Mouse (Mus musculus): ENCODE measurements around the gene Ubr7. TPM values are rescaled to one million over a fixed set of nuclear protein-coding genes. Genes with fewer than 3 reads are reported as not detected.

The Ubr7 gene
- 10 to 100 TPM; 31.6 to 32.5 TPM for total RNA-seq (2021)
- long read RNA-seq, transcript Ubr7-201 (11 exons, 3,261 nt) = major isoform, 39 of 62 reads
- long read RNA-seq, partial matches to known transcripts = 19 of 62 reads
- long read RNA-seq, other reads (novel, unspliced or antisense) = 4 of 62 reads

DNA sequence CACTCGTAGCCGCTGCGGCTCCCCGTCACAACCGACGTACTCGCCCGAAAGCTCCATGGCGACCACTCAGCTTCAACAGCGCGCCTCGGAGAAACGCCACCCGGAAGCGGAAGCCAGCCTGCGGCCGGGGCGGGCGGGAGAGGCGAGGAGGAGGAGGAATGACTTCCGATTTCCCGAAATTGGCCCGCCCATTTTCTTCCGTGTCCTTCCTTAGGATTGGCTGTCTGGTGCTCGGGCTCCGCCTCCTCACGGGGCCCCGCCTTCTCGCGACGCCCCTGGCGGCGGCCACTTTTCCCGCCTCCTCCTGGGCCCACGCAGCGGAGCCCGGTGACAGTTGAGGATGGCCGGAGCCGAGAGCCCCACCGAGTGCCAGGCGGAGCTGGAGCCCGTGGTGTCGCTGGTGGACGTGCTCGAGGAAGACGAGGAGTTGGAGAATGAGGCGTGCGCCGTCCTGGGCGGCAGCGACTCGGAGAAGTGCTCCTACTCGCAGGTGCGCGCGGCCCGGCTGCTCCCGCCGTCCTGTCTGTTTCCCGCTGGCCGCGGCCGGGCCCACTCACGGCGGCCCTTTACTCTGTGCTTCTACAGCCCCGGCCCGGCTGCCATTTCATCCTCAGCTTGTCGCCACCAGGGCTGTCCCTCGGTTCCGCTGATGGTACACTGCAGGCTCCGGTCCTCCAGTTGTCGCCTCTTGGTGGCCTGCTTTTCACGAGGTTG is at the start of gene Ubr7, which contains the start of the genes Gm28051 and Gon7:
Gene Ubr7 (plus strand): TSS at position 279 of the 714 bp plus-strand sequence.
Gene Gm28051 (minus strand): TSS at position 77 of the 714 bp plus-strand sequence.
Gene Gon7 (minus strand): TSS at position 115 of the 714 bp plus-strand sequence.
- DNase-seq (ENCODE audit: low spot score in 2 of 2) = peak; percentile 96 to 97

DNA sequence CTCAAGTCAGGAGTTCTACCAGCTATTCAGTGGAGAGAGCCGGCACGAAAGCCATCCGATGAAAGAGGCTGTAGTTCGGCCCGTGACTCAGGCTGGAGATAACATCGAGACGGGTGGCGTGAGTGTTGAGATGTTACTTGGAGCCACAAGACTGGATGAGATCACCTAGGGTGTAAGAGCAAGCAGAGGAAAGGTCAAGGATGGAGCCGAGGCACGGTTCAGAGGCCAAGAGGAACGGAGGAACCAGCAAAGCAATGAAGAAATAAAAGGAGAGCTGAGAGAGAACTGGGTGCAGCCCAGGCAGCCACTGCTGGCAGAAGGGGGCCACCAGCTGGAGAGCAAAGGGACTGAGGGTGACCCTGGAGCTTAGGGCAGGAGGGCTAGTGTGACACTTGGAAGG is 49.5 kb upstream of the Ubr7 start:
- DNase-seq (ENCODE audit: low spot score in 2 of 2) = no peak

DNA sequence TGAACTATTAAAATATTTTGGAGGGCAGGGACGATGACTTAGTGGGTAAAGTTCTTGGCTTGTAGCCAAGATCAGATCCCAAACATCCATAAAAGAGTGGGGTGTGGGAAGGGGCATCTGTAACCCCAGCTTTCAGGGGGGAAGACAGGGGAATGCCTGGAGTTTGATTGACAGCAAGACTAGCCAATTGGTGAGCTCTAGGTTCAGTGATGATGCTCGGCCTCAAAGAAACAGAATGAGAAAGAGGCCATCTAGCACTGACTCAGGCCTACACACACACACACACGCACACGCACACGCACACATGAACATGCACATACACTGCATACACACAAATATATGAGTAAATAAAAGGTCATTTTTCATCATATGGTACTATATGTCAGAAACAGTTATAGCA is 47.9 kb upstream of the Ubr7 start:
- no peak for DNase-seq (ENCODE audit: low spot score in 2 of 2)

DNA sequence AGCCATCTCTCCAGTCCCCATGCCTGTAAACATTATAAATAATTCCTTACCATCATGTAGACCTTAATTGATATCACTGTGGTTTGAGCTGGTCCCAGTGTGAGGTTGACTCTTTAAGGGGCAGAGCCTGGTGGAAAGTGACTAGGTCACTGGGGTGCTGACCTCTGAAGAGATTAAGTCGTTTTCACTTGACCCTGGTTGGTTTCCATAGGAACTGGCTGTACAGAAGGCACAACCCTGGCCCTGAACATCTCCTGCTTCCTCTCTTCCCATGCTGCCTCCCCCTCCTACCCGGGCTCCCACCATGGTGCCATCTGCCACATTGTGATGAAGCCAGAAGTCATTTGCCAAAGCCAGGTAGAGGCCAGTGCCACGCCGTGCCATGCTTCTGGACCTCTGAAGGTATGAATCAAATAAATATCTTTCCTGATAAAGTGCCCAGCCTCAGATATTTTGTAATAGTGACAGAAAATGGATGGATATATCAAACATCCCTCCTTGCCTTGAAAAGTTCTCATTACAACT is 46.9 kb upstream of the Ubr7 start:
- no peak for DNase-seq (ENCODE audit: low spot score in 2 of 2)

DNA sequence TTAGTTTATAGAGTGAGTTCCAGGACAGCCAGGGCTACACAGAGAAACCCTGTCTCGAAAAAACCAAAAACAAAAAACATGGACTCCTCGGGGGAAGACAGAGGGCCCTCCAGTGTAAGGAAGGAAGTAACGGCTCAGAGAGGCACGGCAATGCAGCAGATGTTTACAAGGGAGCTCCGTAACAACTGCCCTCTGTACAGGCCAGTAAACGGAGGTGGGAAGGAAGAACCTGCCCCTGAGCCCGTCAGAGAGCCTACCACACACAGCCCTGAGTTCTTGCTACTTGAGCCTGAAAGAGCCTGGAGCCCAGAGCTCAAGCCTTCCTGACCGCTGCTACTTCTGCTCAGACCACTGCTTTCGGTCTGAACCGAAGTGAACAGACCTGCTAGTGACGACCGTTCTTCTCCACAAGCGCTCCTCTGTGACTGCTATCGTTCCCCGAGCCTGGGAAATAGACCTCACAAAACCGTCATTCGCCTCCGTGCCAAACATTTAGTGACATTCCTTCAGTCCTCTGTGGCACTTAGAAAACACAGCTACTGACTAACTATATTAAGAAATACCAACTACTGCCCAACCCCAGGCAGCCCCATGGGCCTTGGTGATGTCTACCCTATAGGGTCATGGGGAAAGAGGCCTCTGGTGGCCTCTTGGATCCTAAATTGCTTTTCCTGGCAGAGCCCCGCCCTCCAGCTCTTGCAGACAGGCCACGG is 44.5 kb upstream of the Ubr7 start:
- no peak for DNase-seq (ENCODE audit: low spot score in 2 of 2)

DNA sequence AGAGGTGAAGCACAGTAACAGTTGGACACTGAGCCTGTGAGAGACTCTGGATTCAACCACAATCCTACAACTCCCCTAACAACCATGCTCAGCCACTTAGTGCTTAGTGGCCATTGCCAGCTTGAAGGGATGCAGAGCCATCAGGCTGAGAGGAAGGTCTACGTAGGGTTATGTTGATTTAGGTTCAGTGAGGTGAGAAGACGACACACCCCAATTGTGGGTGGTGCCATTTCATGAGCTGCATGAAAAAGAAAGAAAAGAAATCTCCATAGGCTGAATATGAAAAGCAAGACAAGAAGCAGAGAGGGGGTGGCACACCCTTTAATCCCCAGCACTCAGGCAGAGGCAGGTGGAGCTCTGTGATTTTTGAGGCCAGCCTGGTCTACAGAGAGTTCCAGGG is 43.7 kb upstream of the Ubr7 start:
- no peak for DNase-seq (ENCODE audit: low spot score in 2 of 2)

DNA sequence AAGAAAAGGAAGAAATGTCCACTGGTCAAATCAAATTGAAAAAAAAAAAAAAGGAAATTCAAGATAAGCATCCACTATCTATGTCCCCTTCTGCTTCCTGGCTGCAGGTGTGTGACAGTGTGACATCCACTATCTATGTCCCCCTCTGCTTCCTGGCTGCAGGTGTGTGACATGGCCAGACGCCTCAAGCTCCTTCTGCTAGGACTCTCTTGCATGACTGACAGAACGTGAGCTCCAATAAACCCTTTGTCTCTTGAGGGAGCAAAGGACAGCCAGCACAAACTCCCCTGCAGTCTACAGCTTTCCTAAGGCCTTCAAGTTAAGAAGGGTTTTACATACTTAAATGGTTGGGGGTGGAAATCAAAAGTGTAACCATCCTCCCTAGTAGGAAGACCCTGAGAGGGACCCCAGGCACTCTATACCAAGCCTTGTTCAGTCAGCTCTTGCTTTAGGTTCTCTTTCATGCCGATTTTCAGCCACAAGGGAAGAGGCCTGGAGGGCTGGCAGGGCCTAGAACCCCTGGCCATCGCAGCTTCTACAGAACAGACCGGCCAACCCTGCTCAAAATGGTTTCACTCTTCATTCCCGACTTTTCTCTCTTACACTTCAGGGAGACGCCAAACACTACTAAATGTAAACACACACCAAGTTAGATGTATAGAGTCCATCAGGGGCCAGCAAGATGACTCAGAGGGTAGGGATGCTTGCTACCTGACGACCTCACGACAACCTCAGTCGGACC is 42.9 kb upstream of the Ubr7 start:
- no peak for DNase-seq (ENCODE audit: low spot score in 2 of 2)

DNA sequence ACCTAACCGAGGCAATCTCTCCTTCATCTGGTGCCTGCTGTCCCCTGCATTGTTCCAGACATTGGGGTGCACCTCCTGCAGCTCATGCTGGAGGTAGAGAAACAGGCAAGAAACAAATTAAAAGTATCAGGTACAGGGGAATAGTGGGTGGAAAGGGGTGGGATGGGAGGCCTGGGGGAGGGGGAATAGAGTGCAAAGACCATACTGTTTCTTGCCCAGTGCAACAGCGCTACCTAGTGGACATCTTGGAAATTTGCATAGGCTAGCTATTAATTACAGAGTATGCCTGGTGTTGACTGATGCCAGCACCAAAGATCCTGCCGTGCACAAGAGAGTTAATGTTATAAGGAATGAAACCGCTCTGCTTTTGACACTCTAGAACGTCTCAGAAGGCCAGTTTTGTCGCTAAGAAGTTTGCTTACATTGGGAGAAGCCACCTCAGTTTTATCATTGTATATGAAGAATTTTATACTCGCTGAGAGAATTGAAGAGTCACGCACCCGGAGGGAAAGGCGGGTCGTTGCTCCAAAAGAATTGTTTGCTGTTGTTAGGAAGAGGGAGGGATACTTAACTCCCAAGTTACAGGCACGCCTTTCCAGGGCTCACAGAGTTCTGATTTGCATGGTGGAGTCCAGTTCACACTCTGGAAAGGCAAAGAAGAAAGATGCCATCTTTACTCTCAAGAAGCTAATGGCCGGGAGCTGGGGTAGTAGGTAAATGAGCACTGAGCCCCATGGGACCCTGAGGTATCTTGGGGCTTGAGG is 38.0 kb upstream of the Ubr7 start:
- no peak for DNase-seq (ENCODE audit: low spot score in 2 of 2)

DNA sequence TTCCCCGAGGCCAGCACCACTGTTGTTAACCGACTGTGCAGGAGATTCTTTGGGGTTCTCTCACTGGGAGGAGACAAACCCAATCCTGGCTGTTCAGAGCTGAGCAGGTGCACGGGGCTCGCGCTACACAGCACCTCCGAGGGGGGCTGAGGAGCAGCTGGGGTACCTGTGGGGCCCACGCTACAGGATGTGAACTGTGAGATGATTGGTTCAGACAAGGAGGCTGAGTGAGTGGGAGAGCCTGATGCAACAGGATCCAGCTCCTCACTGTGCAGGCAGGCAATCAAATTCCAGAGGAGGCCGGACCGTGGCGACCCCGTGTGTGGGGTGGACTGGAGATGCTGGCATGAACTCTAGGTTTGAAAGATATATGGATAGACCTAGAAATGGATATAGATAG is 35.3 kb upstream of the Ubr7 start:
- no peak for DNase-seq (ENCODE audit: low spot score in 2 of 2)

DNA sequence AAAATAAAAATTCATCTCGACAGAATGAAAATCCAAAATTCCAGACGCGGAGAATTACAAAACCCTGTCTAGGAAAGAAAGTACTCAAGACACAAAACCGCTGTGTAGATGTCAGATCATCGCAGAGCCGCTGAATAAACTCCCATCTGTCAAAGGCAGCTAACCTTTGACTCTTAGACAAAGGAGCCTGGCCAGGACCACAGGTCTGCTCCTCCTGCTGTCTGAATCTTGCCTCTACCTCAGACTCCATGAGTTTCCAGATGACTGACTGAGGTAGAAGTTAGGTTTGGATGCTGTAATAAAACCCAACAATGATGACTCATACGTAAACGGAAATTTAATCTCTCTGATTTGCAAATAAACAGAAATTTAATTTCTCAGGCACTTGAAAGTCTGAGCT is 34.8 kb upstream of the Ubr7 start:
- DNase-seq (ENCODE audit: low spot score in 2 of 2) = no peak

DNA sequence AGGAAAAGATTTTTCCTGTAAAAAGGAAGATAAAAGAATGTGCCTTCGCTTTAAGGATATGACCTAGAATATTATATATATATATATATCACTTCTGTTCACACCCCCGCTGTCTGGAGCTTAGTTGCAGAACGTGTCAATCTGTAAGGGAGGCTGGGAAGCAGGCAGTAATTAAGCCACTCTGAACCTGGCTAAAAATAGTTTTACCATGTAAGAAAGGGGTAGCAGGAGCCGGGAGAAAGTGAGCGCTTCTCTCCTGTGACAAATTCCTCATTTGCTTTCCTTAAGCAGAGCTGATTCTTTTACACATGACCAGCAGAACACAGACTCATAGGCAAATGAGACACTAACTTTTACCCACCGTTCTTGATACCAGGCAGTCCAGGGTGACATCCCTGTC is 33.9 kb upstream of the Ubr7 start:
- no peak for DNase-seq (ENCODE audit: low spot score in 2 of 2)

DNA sequence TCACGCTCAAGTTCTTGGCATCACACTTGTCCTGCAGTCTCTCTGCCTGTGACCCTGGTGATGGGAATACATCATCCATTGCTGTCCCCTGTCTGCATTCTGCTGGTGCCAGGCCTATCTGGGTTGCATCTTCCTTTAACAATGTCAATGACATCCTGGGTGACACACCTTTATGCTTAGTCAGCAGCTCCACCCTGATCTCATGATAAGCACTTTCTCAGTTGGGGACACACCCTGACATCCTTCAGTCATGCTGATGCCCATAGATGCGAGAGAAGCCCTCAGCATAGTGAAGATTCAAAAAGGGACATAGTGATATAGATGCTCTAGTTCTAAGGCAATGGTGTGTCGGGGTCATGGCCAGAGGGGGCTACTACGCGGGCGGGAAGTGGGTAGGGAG is 32.6 kb upstream of the Ubr7 start:
- DNase-seq (ENCODE audit: low spot score in 2 of 2) = no peak

DNA sequence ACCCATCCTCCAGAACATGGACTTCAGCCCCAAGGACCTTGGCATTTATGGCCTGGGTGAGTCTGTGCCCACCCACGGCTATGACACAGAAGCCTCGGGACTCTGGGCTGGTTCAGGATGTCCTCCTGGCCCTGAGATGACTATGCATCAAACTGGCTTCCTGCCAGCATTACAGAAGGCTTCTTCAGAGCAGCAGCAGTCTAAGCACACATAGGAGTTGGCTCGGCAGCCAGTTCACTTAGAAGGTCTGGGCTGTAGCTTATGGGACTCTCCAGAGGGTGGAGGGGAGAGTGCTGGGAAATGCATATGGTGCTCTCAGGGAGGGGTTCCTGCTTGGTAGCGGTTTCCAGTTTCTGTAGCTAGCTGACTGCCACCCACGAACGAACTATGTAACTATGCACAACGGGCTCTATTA is 32.0 kb upstream of the Ubr7 start:
- peak in 1 of 2 experiments; percentile 48 for DNase-seq (ENCODE audit: low spot score in 2 of 2)

DNA sequence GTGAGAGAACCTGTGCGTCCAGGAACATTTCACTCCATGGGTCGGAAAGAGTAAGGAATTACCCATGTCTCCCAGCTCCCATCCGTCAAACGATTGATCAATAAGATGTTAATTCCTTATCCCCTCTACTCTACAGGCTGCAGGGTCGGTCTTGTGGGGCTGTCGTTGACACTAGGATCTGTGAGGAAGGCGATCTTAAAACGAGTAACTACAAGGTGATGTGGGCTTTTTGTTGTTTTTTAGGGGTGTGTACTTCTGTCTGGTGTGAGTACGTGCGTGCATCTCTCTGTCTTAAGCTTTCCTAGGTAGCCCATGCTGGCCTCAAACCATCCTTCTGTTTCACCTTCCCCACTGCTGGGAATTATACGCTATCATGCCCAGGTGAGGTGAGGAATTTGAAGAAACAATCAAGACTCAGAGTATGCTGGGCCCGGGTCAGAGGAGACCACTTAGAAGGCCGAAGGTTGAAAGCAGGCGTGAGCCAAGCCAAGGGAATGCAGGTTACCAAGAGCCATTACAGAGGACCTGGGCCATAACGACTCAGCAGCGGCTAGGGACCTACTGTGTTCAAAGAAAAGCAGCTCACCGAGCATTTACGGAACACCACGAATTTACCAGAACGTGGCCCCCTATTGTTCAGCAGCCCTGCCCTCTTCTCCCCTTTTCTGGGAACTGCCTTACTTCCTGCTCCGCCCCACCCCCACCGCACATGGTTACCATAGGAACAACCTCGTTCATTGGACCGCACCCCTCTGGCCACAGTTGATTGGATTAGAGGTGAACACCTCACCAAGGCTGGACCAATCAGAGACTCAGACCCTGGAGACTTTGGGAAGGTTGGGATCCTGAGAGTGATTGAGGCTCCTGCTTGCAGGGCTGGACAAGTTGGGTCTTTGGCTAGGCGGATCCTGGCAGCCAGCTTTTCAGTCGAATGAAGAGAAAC is 27.6 kb upstream of the Ubr7 start:
- peak; percentile 63 to 82 for DNase-seq (ENCODE audit: low spot score in 2 of 2)

DNA sequence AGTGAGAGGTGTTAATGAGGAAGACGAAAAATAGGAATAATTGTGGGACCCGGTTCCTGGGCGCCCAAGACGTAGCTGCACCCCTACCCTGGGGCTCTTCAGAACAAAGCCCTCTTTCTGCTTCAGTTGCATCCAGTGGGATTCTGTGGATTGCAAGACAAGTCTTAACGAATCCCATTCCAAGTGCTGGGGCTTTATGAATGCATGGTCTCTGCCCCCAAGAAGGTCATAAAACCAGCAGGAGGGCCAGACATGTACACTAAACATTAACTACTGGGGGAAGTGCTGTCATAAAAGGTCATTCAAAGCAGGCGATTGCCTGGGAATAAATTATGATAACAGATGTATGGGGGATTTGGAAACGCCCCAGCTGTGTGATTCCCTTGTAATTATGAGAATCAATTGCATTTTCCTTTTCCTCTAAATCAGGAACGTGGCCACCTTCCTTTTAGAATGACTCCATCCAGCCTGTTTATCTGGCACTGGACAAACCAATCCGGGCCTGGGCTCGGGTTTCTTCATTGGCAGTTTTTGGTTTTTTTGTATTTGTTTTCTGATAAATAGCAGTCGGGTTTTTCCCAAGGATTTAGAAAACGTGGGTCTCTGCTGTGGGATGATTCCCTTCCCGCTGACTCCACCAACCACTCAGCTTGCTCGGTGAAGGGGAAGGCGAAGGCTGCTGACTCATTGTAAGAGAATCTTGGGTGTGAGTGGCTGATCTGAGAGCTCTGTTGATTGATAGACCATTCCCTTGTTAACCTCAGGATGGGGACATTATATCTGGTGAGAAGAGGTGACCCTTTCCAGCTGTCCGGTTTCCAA is 26.8 kb upstream of the Ubr7 start:
- DNase-seq (ENCODE audit: low spot score in 2 of 2) = peak in 1 of 2 experiments; percentile 43

DNA sequence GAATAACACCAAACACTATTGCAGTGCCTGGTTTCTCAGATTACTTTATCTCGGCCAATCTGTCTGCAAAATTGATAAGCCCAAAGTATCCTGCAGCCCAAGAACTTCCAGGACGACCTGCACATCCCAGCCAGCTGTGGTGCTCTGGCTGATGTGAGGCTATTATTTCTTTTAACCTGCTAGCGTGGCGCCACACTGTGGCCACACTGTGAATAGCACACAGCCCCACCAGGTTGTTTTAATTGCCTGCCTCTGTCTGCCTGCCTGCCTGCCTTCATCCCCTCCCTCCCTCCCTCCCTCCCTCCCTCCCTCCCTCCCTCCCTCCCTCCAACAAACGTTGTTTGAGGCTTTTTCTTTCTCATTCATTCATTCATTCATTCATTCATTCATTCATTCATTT is 24.4 kb upstream of the Ubr7 start:
- no peak for DNase-seq (ENCODE audit: low spot score in 2 of 2)

DNA sequence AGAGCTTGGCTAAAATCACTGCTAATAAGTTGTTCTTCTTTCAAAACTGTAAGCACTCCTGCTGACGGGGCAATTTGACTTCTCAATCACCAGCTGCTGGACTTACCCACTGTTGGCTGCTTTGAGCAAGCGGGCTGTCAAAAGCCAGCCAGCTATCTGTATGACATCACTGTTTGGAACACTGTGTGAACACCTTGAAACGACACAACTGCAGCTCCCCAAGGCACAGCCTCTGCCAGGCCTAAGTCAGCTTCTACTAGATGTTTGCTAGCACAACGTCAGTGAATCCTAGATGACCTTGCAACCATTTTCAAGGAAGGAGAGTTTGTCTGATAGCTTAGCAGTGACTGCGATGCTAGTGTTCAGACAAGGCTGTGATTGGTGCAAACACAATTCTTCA is 18.7 kb upstream of the Ubr7 start:
- DNase-seq (ENCODE audit: low spot score in 2 of 2) = no peak

DNA sequence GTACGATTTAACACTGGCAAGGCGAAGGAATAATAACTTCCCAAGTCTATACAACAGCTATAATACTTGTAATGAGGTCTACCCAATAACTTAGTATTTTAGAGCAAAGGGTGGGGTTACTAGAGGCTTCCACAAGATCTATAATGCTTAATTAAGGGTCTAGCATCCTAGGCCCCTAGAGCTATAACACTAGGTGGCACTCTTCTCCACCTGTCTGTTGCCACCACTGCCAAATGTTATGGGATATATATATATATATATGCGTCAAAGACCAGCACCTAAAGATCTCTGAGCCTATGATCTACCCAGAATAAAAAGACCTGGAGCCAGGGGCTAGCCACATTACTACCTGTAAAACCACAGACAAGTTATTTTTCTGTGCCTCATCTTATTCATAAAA is 17.5 kb upstream of the Ubr7 start:
- DNase-seq (ENCODE audit: low spot score in 2 of 2) = no peak

DNA sequence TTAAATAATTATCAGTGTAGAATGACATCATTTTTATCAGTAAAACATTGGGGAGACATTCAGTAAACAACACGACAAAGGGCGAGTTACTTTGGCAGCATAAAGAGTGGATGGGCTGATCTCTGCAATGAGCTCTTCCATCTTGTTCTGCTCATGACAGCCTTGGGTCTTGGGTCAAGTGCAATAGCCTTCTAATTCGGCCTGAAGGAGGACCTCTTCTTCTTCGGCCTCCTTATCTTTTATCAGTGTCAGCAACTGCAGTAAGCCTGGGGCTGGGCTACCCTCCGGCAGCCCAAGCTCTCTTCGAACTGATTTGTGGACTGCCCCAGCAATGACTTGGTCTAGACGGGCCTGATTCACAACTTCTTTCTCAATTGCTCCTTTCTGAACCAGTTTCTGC is 15.7 kb upstream of the Ubr7 start:
- DNase-seq (ENCODE audit: low spot score in 2 of 2) = no peak
